Comparison of ENCODE assay signal across 9 mouse cellular contexts in genomic region chr2:155385090-155385489, GRCm38 (mm10). TPM values are rescaled to one million over a fixed set of nuclear protein-coding genes. Genes with fewer than 3 reads are reported as not detected.
DNase-seq lines count a peak whose midpoint lies in the region; ATAC-seq and TF ChIP-seq lines count a peak whose summit lies in the region.
"Had no signal": no experiment of that assay in that cellular context is flagged by ENCODE, and none has a peak within 500 bp of the region (broad histone marks: within the 10 kb centered on the region; RNA-seq: fewer than 3 reads in every experiment).

No protein-coding gene starts in this region.

- peaks cover 16% of the 10 kb centered on the region for H3K4me1 ChIP-seq in liver, postnatal 0 days (ENCODE audit: insufficient read depth)
- H3K4me1 ChIP-seq in neural tube, embryonic 15.5 days = peaks cover 63% of the 10 kb centered on the region

- no peak for TF ChIP-seq EP300 in liver, postnatal 0 days (IDR thresholded peaks at IDR 0.05; ENCODE audit: low read depth)

- DNase-seq in 3134 (ENCODE audit: extremely low read depth, insufficient read length, low spot score) (peak; percentile 57), R1 (ENCODE audit: low read depth, low spot score) (peak; percentile 94)
- peak; percentile 88 to 94 for DNase-seq in cerebellum, postnatal 14 days
- DNase-seq in gastrocnemius, postnatal 10 days = peak; percentile 84
- peak; percentile 82 for DNase-seq in kidney, postnatal 14 days
- DNase-seq in liver, postnatal 0 days = peak; percentile 86
- DNase-seq in thymus, adult 18-20 months = peak; percentile 53 to 65

- no peak; the same call in 1 of the 2 replicates for ATAC-seq in liver, postnatal 0 days
- no peak for ATAC-seq in neural tube, embryonic 15.5 days (ENCODE audit: low FRiP score)

- WGBS in liver, postnatal 0 days (ENCODE audit: insufficient replicate concordance) = 23% methylated on average over 7 of the region's 7 CpGs
- WGBS in neural tube, embryonic 15.5 days = 25% methylated on average over 7 of the region's 7 CpGs

- no peak overlapping the region for H3K9ac ChIP-seq in liver, postnatal 0 days (replicated peaks)
- H3K9ac ChIP-seq in neural tube, embryonic 15.5 days (replicated peaks) = peak overlapping the region; percentile 28; the same call in 1 of the 2 replicates

- H3K4me3 ChIP-seq in liver, postnatal 0 days (ENCODE audit: low read depth, low read length) = no peak overlapping the region
- H3K4me3 ChIP-seq in neural tube, embryonic 15.5 days (replicated peaks) = no peak overlapping the region
- H3K4me3 ChIP-seq: erythroblast, embryonic 14.5 days had no signal

- peak; percentile 85 for TF ChIP-seq CTCF in liver, postnatal 0 days (IDR thresholded peaks at IDR 0.05; ENCODE audit: low read depth)

- H3K9me3 ChIP-seq in liver, postnatal 0 days (ENCODE audit: low read length) = no peaks in the 10 kb centered on the region
- H3K9me3 ChIP-seq in neural tube, embryonic 15.5 days (replicated peaks) = no peaks in the 10 kb centered on the region

- no peaks in the 10 kb centered on the region for H3K27me3 ChIP-seq in liver, postnatal 0 days (ENCODE audit: insufficient read depth, low read length)
- H3K27me3 ChIP-seq in neural tube, embryonic 15.5 days (replicated peaks) = no peaks in the 10 kb centered on the region

- no peak overlapping the region for H3K27ac ChIP-seq in liver, postnatal 0 days (ENCODE audit: low read depth)
- H3K27ac ChIP-seq in neural tube, embryonic 15.5 days (replicated peaks) = peak overlapping the region; percentile 14; the same call in 1 of the 2 replicates

- peaks cover 42% of the 10 kb centered on the region for H3K36me3 ChIP-seq in liver, postnatal 0 days (replicated peaks; ENCODE audit: insufficient read depth, low read length)
- peaks cover 43% of the 10 kb centered on the region for H3K36me3 ChIP-seq in neural tube, embryonic 15.5 days

- no peak overlapping the region for H3K4me2 ChIP-seq in liver, postnatal 0 days (ENCODE audit: low read depth, low read length)
- peak overlapping the region; percentile 38 for H3K4me2 ChIP-seq in neural tube, embryonic 15.5 days

RNA-seq across cellular contexts. Expression of gene Trp53inp2, which starts 4.2 kb away (rescaled TPM):
- 100 to 1,000 TPM; 215 to 242 TPM for total RNA-seq in gastrocnemius, postnatal 10 days (2021)
- 28.0 and 29.5 TPM in 2 replicates for polyA plus RNA-seq in liver, postnatal 0 days (2015; fragmentation: Nextera tagmentation; extraction: Ambion mirVana)
- polyA plus RNA-seq in neural tube, embryonic 15.5 days (2015; fragmentation: Nextera tagmentation; extraction: Ambion mirVana) = 82.8 and 88.7 TPM in 2 replicates

RNA-seq across cellular contexts. Expression of gene Pigu, which starts 27.9 kb away (rescaled TPM):
- 10 to 100 TPM; 27.1 to 27.5 TPM for total RNA-seq in gastrocnemius, postnatal 10 days (2021)
- 15.3 and 15.9 TPM in 2 replicates for polyA plus RNA-seq in liver, postnatal 0 days (2015; fragmentation: Nextera tagmentation; extraction: Ambion mirVana)
- 57.0 and 57.4 TPM in 2 replicates for polyA plus RNA-seq in neural tube, embryonic 15.5 days (2015; fragmentation: Nextera tagmentation; extraction: Ambion mirVana)
